Mouse (Mus musculus) cerebellum, adult 9-11 months (tissue): ENCODE data around the gene Rgmb.

ENCODE experiments used
- DNase-seq: peaks from one replicate; pipeline ENCODE4 v3.0.0; 2022

The Rgmb gene

GRCm38 (mm10) chr17:15774565-15775215 lies 56.1 kb downstream of the Rgmb start:
- no peak for DNase-seq

DNA sequence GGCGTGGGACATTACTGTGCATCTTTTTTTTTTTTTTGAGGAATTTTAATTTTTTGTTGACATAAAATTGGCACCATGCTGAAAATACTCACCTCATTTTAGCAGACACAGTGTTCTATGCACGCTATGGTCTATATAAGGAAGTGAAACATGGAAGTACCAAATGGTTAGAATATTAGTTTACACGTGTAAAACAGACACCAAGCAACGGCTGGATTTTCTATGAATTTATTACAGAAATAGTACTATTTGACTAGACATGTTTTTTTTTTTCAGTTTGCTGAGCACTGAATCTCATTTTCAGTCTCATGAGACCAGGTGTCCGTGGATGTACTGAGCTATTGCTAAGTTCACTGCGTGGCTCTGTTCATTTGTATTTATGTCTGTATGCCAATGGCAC lies 56.9 kb downstream of the Rgmb start:
- no peak for DNase-seq

DNA sequence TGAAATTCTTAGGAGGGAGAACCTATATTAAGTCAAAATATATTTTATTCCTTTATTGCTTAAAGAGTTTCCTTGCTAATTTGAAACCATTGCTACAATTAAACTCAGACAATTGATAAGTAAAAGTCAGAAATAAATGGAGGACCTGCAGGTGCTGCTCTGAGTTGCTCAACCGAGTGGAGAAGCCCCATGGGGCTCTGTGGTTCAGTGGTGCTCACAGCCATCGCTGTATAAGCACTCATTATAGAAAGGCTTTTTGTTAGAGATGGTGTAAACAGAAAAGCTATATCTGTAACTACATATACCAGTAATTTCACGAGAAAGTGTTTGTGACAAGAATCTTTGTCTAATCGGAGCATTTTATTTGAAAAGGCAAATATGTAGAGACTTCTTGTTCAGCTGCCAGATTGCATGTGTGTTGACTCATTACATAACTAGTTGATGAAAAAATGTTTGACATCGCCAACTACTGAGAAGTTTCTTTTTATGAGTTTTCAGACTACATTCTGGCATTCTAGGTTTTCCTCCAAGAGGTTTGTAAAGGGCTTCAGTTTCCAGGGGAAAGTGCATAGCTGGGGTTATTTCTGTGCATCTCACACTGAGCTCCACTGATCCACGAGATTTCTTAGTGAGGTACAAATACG lies 61.6 kb downstream of the Rgmb start:
- no peak for DNase-seq

GRCm38 (mm10) chr17:15761191-15761590 lies 69.6 kb downstream of the Rgmb start:
- no peak for DNase-seq
